Mouse (Mus musculus): ENCODE measurements around the gene 4930524B15Rik. TPM values are rescaled to one million over a fixed set of nuclear protein-coding genes. Genes with fewer than 3 reads are reported as not detected.

4930524B15Rik gene
- polyA plus RNA-seq (2015; fragmentation: Nextera tagmentation; extraction: Ambion mirVana), result 0.14 and 0.20 TPM in 2 replicates

GRCm38 (mm10) chr11:31965256-31966134 is at the start of gene 4930524B15Rik:
4930524B15Rik (plus strand) TSS chr11:31965592.
- H3K4me1 ChIP-seq (replicated peaks; ENCODE audit: control insufficient read depth, insufficient read depth, low read length), result no peaks in the 10 kb centered on the region; the same call in 1 of the 2 replicates
- ATAC-seq, result peak; percentile 57
- H3K36me3 ChIP-seq (ENCODE audit: control insufficient read depth, insufficient read depth), result no peaks in the 10 kb centered on the region
- no peak within 1 kb of the TSS for H3K27ac ChIP-seq (ENCODE audit: low read length)
- H3K4me2 ChIP-seq (ENCODE audit: low read length), result peak within 1 kb of the TSS; percentile 25
- H3K4me3 ChIP-seq (replicated peaks; ENCODE audit: low read length), result peak within 1 kb of the TSS; percentile 26
- peak within 1 kb of the TSS; percentile 16; the same call in 1 of the 2 replicates for H3K9ac ChIP-seq (replicated peaks; ENCODE audit: low read depth, low read length)
- WGBS, result 49% methylated on average over 49 of the region's 49 CpGs
- no peaks in the 10 kb centered on the region for H3K9me3 ChIP-seq (ENCODE audit: control insufficient read depth, low read length)
- H3K27me3 ChIP-seq (replicated peaks; ENCODE audit: control insufficient read depth, insufficient read depth, low read length), result no peaks in the 10 kb centered on the region

- Histone ChIP-seq H3K36me3 (ENCODE audit: control insufficient read depth, insufficient read depth) (peaks cover 3% of the 10 kb centered on the region), H3K9me3 (ENCODE audit: control insufficient read depth, low read length) (no peaks in the 10 kb centered on the region), H3K4me1 (replicated peaks; ENCODE audit: control insufficient read depth, insufficient read depth, low read length) (no peaks in the 10 kb centered on the region), H3K9ac (replicated peaks; ENCODE audit: low read depth, low read length) (no peak overlapping the region), H3K27ac (ENCODE audit: low read length) (no peak overlapping the region), H3K4me2 (ENCODE audit: low read length) (no peak overlapping the region), H3K4me3 (replicated peaks; ENCODE audit: low read length) (no peak overlapping the region), H3K27me3 (replicated peaks; ENCODE audit: control insufficient read depth, insufficient read depth, low read length) (no peaks in the 10 kb centered on the region)
- 97% methylated on average over 1 of the region's 1 CpGs for WGBS
- no peak for ATAC-seq
Measured at GRCm38 (mm10) chr11:31917769-31918168, 47.6 kb upstream of the 4930524B15Rik start.

GRCm38 (mm10) chr11:31930051-31930450 is 35.3 kb upstream of the 4930524B15Rik start:
- Histone ChIP-seq H3K36me3 (ENCODE audit: control insufficient read depth, insufficient read depth) (peaks cover 47% of the 10 kb centered on the region), H3K9ac (replicated peaks; ENCODE audit: low read depth, low read length) (no peak overlapping the region), H3K4me1 (replicated peaks; ENCODE audit: control insufficient read depth, insufficient read depth, low read length) (no peaks in the 10 kb centered on the region), H3K27ac (ENCODE audit: low read length) (no peak overlapping the region), H3K4me3 (replicated peaks; ENCODE audit: low read length) (no peak overlapping the region), H3K27me3 (replicated peaks; ENCODE audit: control insufficient read depth, insufficient read depth, low read length) (no peaks in the 10 kb centered on the region), H3K4me2 (ENCODE audit: low read length) (no peak overlapping the region), H3K9me3 (ENCODE audit: control insufficient read depth, low read length) (no peaks in the 10 kb centered on the region)
- no peak for ATAC-seq
- 97% methylated on average over 10 of the region's 10 CpGs for WGBS

- no peak overlapping the region for H3K27ac ChIP-seq (ENCODE audit: low read length)
- ATAC-seq, result no peak
Measured at GRCm38 (mm10) chr11:31935652-31936051, 29.7 kb upstream of the 4930524B15Rik start.

GRCm38 (mm10) chr11:31936910-31937525 is 28.4 kb upstream of the 4930524B15Rik start:
- Histone ChIP-seq H3K27ac (ENCODE audit: low read length) (no peak overlapping the region), H3K9me3 (ENCODE audit: control insufficient read depth, low read length) (no peaks in the 10 kb centered on the region), H3K4me3 (replicated peaks; ENCODE audit: low read length) (no peak overlapping the region), H3K4me1 (replicated peaks; ENCODE audit: control insufficient read depth, insufficient read depth, low read length) (peaks cover 16% of the 10 kb centered on the region), H3K4me2 (ENCODE audit: low read length) (no peak overlapping the region), H3K9ac (replicated peaks; ENCODE audit: low read depth, low read length) (no peak overlapping the region), H3K36me3 (ENCODE audit: control insufficient read depth, insufficient read depth) (peaks cover 5% of the 10 kb centered on the region), H3K27me3 (replicated peaks; ENCODE audit: control insufficient read depth, insufficient read depth, low read length) (no peaks in the 10 kb centered on the region)
- no peak for ATAC-seq
- WGBS, result 93% methylated on average over 10 of the region's 10 CpGs

More at GRCm38 (mm10) chr11:31935652-31936051, 29.7 kb upstream of the 4930524B15Rik start:
- H3K4me1 ChIP-seq (replicated peaks; ENCODE audit: control insufficient read depth, insufficient read depth, low read length), result peaks cover 2% of the 10 kb centered on the region
- H3K9ac ChIP-seq (replicated peaks; ENCODE audit: low read depth, low read length), result no peak overlapping the region
- peaks cover 13% of the 10 kb centered on the region for H3K36me3 ChIP-seq (ENCODE audit: control insufficient read depth, insufficient read depth)
- WGBS, result 58% methylated on average over 4 of the region's 4 CpGs
- H3K9me3 ChIP-seq (ENCODE audit: control insufficient read depth, low read length), result no peaks in the 10 kb centered on the region
- no peaks in the 10 kb centered on the region for H3K27me3 ChIP-seq (replicated peaks; ENCODE audit: control insufficient read depth, insufficient read depth, low read length)
- H3K4me3 ChIP-seq (replicated peaks; ENCODE audit: low read length), result no peak overlapping the region
- H3K4me2 ChIP-seq (ENCODE audit: low read length), result no peak overlapping the region

GRCm38 (mm10) chr11:31940898-31941639 is 24.3 kb upstream of the 4930524B15Rik start:
- Histone ChIP-seq H3K36me3 (ENCODE audit: control insufficient read depth, insufficient read depth) (no peaks in the 10 kb centered on the region), H3K27ac (ENCODE audit: low read length) (peak overlapping the region; percentile 86), H3K9me3 (ENCODE audit: control insufficient read depth, low read length) (no peaks in the 10 kb centered on the region), H3K27me3 (replicated peaks; ENCODE audit: control insufficient read depth, insufficient read depth, low read length) (no peaks in the 10 kb centered on the region), H3K4me1 (replicated peaks; ENCODE audit: control insufficient read depth, insufficient read depth, low read length) (peaks cover 21% of the 10 kb centered on the region), H3K4me3 (replicated peaks; ENCODE audit: low read length) (no peak overlapping the region), H3K4me2 (ENCODE audit: low read length) (peak overlapping the region; percentile 31), H3K9ac (replicated peaks; ENCODE audit: low read depth, low read length) (0 out of 2 replicates have a peak overlapping the region, but pooled peaks have one; percentile 20)
- peak; percentile 85 for ATAC-seq
- WGBS, result 63% methylated on average over 13 of the region's 13 CpGs

- H3K4me2 ChIP-seq (ENCODE audit: low read length), result no peak overlapping the region
Measured at GRCm38 (mm10) chr11:31941640-31942638, 23.5 kb upstream of the 4930524B15Rik start.

GRCm38 (mm10) chr11:31945471-31945870 is 19.9 kb upstream of the 4930524B15Rik start:
- H3K9ac ChIP-seq (replicated peaks; ENCODE audit: low read depth, low read length), result no peak overlapping the region
- peaks cover 34% of the 10 kb centered on the region for H3K4me1 ChIP-seq (replicated peaks; ENCODE audit: control insufficient read depth, insufficient read depth, low read length)
- H3K27me3 ChIP-seq (replicated peaks; ENCODE audit: control insufficient read depth, insufficient read depth, low read length), result no peaks in the 10 kb centered on the region
- no peaks in the 10 kb centered on the region for H3K36me3 ChIP-seq (ENCODE audit: control insufficient read depth, insufficient read depth)
- H3K9me3 ChIP-seq (ENCODE audit: control insufficient read depth, low read length), result no peaks in the 10 kb centered on the region
- H3K4me3 ChIP-seq (replicated peaks; ENCODE audit: low read length), result no peak overlapping the region
- 81% methylated on average over 3 of the region's 3 CpGs for WGBS
- no peak overlapping the region for H3K27ac ChIP-seq (ENCODE audit: low read length)
- no peak overlapping the region for H3K4me2 ChIP-seq (ENCODE audit: low read length)
- no peak for ATAC-seq

More at GRCm38 (mm10) chr11:31941640-31942638, 23.5 kb upstream of the 4930524B15Rik start:
- WGBS, result 48% methylated on average over 4 of the region's 4 CpGs
- H3K27me3 ChIP-seq (replicated peaks; ENCODE audit: control insufficient read depth, insufficient read depth, low read length), result no peaks in the 10 kb centered on the region
- peak; percentile 80 for ATAC-seq
- H3K4me3 ChIP-seq (replicated peaks; ENCODE audit: low read length), result no peak overlapping the region
- H3K9me3 ChIP-seq (ENCODE audit: control insufficient read depth, low read length), result no peaks in the 10 kb centered on the region
- H3K9ac ChIP-seq (replicated peaks; ENCODE audit: low read depth, low read length), result no peak overlapping the region
- H3K27ac ChIP-seq (ENCODE audit: low read length), result peak overlapping the region; percentile 81
- no peaks in the 10 kb centered on the region for H3K36me3 ChIP-seq (ENCODE audit: control insufficient read depth, insufficient read depth)
- peaks cover 21% of the 10 kb centered on the region for H3K4me1 ChIP-seq (replicated peaks; ENCODE audit: control insufficient read depth, insufficient read depth, low read length)
